Mouse (Mus musculus) embryonic facial prominence, embryonic 13.5 days (tissue): ENCODE results near the gene Fthl17c. TPM values are rescaled to one million over a fixed set of nuclear protein-coding genes. Genes with fewer than 3 reads are reported as not detected.
"Not testable (repeated sequence)": the region's sequence is repeated elsewhere in the genome, so short reads cannot be mapped to it uniquely, and the experiment has no call there.

ENCODE experiments used
- ATAC-seq: fragments of 200-750 bp; cut with Nextera tagmentation; 2 replicates; pipeline ENCODE4 v1.8.0; 2017; ENCODE audit warnings: low read depth; ENCODE audit not compliant: insufficient number of reproducible peaks, insufficient read depth, low FRiP score, low TSS enrichment
- H3K27ac ChIP-seq: fragments of 300-500 bp; sonication (generic); 2 replicates; pipeline ENCODE4 v1.5.1; 2015; ENCODE audit warnings: moderate library complexity, mild to moderate bottlenecking, inconsistent platforms
- H3K27me3 ChIP-seq: fragments of 300-500 bp; sonication (generic); 2 replicates; pipeline ENCODE4 v1.6.1; 2015; ENCODE audit warnings: mild to moderate bottlenecking, inconsistent platforms
- H3K36me3 ChIP-seq: fragments of 300-500 bp; sonication (generic); 2 replicates; pipeline ENCODE4 v1.6.1; 2015; ENCODE audit warnings: mild to moderate bottlenecking, inconsistent platforms
- H3K4me1 ChIP-seq: fragments of 300-500 bp; sonication (generic); 2 replicates; pipeline ENCODE4 v1.6.1; 2015; ENCODE audit warnings: inconsistent platforms
- H3K4me2 ChIP-seq: fragments of 300-500 bp; sonication (generic); 2 replicates; pipeline ENCODE4 v1.6.1; 2015; ENCODE audit warnings: moderate library complexity, mild to moderate bottlenecking, inconsistent platforms
- H3K4me3 ChIP-seq: fragments of 300-500 bp; sonication (generic); 2 replicates; pipeline ENCODE4 v1.5.1; 2015; ENCODE audit warnings: mild to moderate bottlenecking, inconsistent platforms
- H3K9ac ChIP-seq: fragments of 300-500 bp; sonication (generic); 2 replicates; pipeline ENCODE4 v1.6.1; 2015; ENCODE audit warnings: mild to moderate bottlenecking, inconsistent platforms
- H3K9me3 ChIP-seq: fragments of 300-500 bp; sonication (generic); 2 replicates; pipeline ENCODE4 v1.6.1; 2016; ENCODE audit warnings: inconsistent platforms
- WGBS: fragments of 180-500 bp; shearing (Covaris S2); methylation state at CpG from one replicate; pipeline ENCODE4 v1.1.7; 2015; ENCODE audit warnings: mixed read lengths; 5-methylcytosine and 5-hydroxymethylcytosine counted together
- polyA plus RNA-seq: library from polyadenylated mRNA; unstranded; fragments of >200 nt; fragmentation: Nextera tagmentation; extraction: Ambion mirVana; gene quantifications from 2 replicates; pipeline ENCODE4 v1.2.1, GENCODE M21; 2015

The Fthl17c gene
- not detected in 2 replicates for polyA plus RNA-seq

GRCm38 (mm10) chrX:8976459-8976858, at the start of gene Fthl17c:
Gene Fthl17c, minus strand, starts transcription at chrX:8976559.
- not testable (repeated sequence) for H3K4me2 ChIP-seq, ATAC-seq, H3K4me3 ChIP-seq, H3K9ac ChIP-seq, H3K4me1 ChIP-seq, H3K27me3 ChIP-seq, H3K36me3 ChIP-seq, H3K9me3 ChIP-seq, H3K27ac ChIP-seq
- no CpG with 5 or more reads among the region's 11 CpGs for WGBS

- no peak overlapping the region for H3K4me3 ChIP-seq
- no peak overlapping the region for H3K27ac ChIP-seq
- no peak overlapping the region for H3K4me2 ChIP-seq
- H3K9me3 ChIP-seq: no peaks in the 10 kb centered on the region
- H3K9ac ChIP-seq: no peak overlapping the region
- 60% methylated on average over 10 of the region's 10 CpGs for WGBS
- H3K4me1 ChIP-seq: no peaks in the 10 kb centered on the region
- no peaks in the 10 kb centered on the region for H3K27me3 ChIP-seq
- H3K36me3 ChIP-seq: no peaks in the 10 kb centered on the region
- ATAC-seq: no peak
Measured at GRCm38 (mm10) chrX:9019481-9019880, 43.1 kb upstream of the Fthl17c start.

- H3K4me3 ChIP-seq: no peak overlapping the region
- 50% methylated on average over 1 of the region's 1 CpGs for WGBS
Measured at GRCm38 (mm10) chrX:9016079-9016478, 39.7 kb upstream of the Fthl17c start.

GRCm38 (mm10) chrX:8986655-8987054, 10.3 kb upstream of the Fthl17c start, which contains the start of gene Fthl17d:
Gene Fthl17d, minus strand, starts transcription at chrX:8986755.
- H3K4me2 ChIP-seq, H3K27me3 ChIP-seq, H3K9me3 ChIP-seq, H3K36me3 ChIP-seq, H3K4me3 ChIP-seq, H3K4me1 ChIP-seq, ATAC-seq, H3K9ac ChIP-seq, H3K27ac ChIP-seq: not testable (repeated sequence)
- no CpG with 5 or more reads among the region's 9 CpGs for WGBS

More at GRCm38 (mm10) chrX:9016079-9016478, 39.7 kb upstream of the Fthl17c start:
- no peaks in the 10 kb centered on the region for H3K36me3 ChIP-seq
- H3K4me2 ChIP-seq: no peak overlapping the region
- no peak for ATAC-seq
- no peaks in the 10 kb centered on the region for H3K27me3 ChIP-seq
- no peaks in the 10 kb centered on the region for H3K4me1 ChIP-seq
- H3K27ac ChIP-seq: no peak overlapping the region
- H3K9me3 ChIP-seq: no peaks in the 10 kb centered on the region
- H3K9ac ChIP-seq: no peak overlapping the region

- not testable (repeated sequence) for H3K4me3 ChIP-seq, H3K36me3 ChIP-seq, H3K27me3 ChIP-seq, ATAC-seq, H3K27ac ChIP-seq, H3K4me2 ChIP-seq, H3K9me3 ChIP-seq, H3K4me1 ChIP-seq, H3K9ac ChIP-seq
- 41% methylated on average over 4 of the region's 4 CpGs for WGBS
Measured at GRCm38 (mm10) chrX:8964618-8965017, 11.7 kb downstream of the Fthl17c start.

- H3K4me2 ChIP-seq, H3K4me1 ChIP-seq, H3K27ac ChIP-seq, H3K27me3 ChIP-seq, H3K9ac ChIP-seq, H3K9me3 ChIP-seq, H3K36me3 ChIP-seq, ATAC-seq, H3K4me3 ChIP-seq: not testable (repeated sequence)
- 85% methylated on average over 4 of the region's 11 CpGs for WGBS
Measured at GRCm38 (mm10) chrX:8962875-8963274, 13.5 kb downstream of the Fthl17c start, which contains the start of gene Fthl17b. Gene Fthl17b, minus strand, starts transcription at chrX:8962975.

GRCm38 (mm10) chrX:8948130-8948805, 28.1 kb downstream of the Fthl17c start:
- not testable (repeated sequence) for H3K27me3 ChIP-seq, H3K4me2 ChIP-seq, H3K4me3 ChIP-seq, H3K9me3 ChIP-seq, H3K9ac ChIP-seq, H3K27ac ChIP-seq, H3K4me1 ChIP-seq, H3K36me3 ChIP-seq, ATAC-seq
- WGBS: 22% methylated on average over 7 of the region's 7 CpGs

- Histone ChIP-seq H3K4me1 (no peaks in the 10 kb centered on the region), H3K4me2 (no peak overlapping the region), H3K9me3 (no peaks in the 10 kb centered on the region), H3K4me3 (no peak overlapping the region), H3K9ac (no peak overlapping the region), H3K27ac (no peak overlapping the region), H3K36me3 (no peaks in the 10 kb centered on the region), H3K27me3 (no peaks in the 10 kb centered on the region)
- ATAC-seq: no peak
- WGBS: 81% methylated on average over 8 of the region's 8 CpGs
Measured at GRCm38 (mm10) chrX:8944041-8944440, 32.3 kb downstream of the Fthl17c start.

GRCm38 (mm10) chrX:8927308-8927707, 49.1 kb downstream of the Fthl17c start:
- no peak overlapping the region for H3K4me3 ChIP-seq
- no peak overlapping the region for H3K9ac ChIP-seq
- no peaks in the 10 kb centered on the region for H3K4me1 ChIP-seq
- H3K4me2 ChIP-seq: no peak overlapping the region
- no peaks in the 10 kb centered on the region for H3K27me3 ChIP-seq
- H3K27ac ChIP-seq: no peak overlapping the region
- 34% methylated on average over 4 of the region's 4 CpGs for WGBS
- no peaks in the 10 kb centered on the region for H3K9me3 ChIP-seq
- no peak for ATAC-seq
- H3K36me3 ChIP-seq: no peaks in the 10 kb centered on the region

Other genes with a start within 250 kb of the Fthl17c start
- not detected in 2 replicates for gene Ssx9, start 228.1 kb downstream of the Fthl17c start, polyA plus RNA-seq
- not detected in 2 replicates for gene Ssxb5, start 172.9 kb downstream of the Fthl17c start, polyA plus RNA-seq
- gene Gm6592, start 132.6 kb downstream of the Fthl17c start, polyA plus RNA-seq: not detected in 2 replicates
- gene Gm5751, start 102.3 kb downstream of the Fthl17c start, polyA plus RNA-seq: not detected in 2 replicates
- gene B630019K06Rik, start 84.2 kb downstream of the Fthl17c start, polyA plus RNA-seq: 4.8 and 5.5 TPM in 2 replicates
- gene Fthl17b, start 13.6 kb downstream of the Fthl17c start, polyA plus RNA-seq: not detected in 2 replicates
- gene Fthl17d, start 10.2 kb upstream of the Fthl17c start, polyA plus RNA-seq: not detected in 2 replicates
- gene Fthl17e, start 56.9 kb upstream of the Fthl17c start, polyA plus RNA-seq: not detected in 2 replicates
- not detected in 2 replicates for gene Fthl17f, start 86.5 kb upstream of the Fthl17c start, polyA plus RNA-seq
- gene 4930402K13Rik, start 128.0 kb upstream of the Fthl17c start, polyA plus RNA-seq: not detected in 2 replicates
- 1.1 and 2.0 TPM in 2 replicates for gene Lancl3, start 223.3 kb upstream of the Fthl17c start, polyA plus RNA-seq